Mouse (Mus musculus) gastrocnemius, postnatal 10 days (tissue): ENCODE measurements around the gene Kcnq5. TPM values are rescaled to one million over a fixed set of nuclear protein-coding genes. Genes with fewer than 3 reads are reported as not detected.
A peak's percentile ranks its signal among the peaks of the same experiment; 100 is the strongest.
"Not testable (repeated sequence)": the region's sequence is repeated elsewhere in the genome, so short reads cannot be mapped to it uniquely, and the experiment has no call there.

ENCODE experiments used
- DNase-seq: peaks from one replicate; pipeline ENCODE4 v3.0.0; 2021; ENCODE audit warnings: mixed read lengths
- total RNA-seq, 2 experiments: library from RNA; stranded (reverse); gene quantifications; 2 replicates each; pipeline ENCODE4 v1.2.3; 2021

Gene Kcnq5
- total RNA-seq, 2 experiments from 2014 or later: 4.0 to 5.4 TPM

DNA sequence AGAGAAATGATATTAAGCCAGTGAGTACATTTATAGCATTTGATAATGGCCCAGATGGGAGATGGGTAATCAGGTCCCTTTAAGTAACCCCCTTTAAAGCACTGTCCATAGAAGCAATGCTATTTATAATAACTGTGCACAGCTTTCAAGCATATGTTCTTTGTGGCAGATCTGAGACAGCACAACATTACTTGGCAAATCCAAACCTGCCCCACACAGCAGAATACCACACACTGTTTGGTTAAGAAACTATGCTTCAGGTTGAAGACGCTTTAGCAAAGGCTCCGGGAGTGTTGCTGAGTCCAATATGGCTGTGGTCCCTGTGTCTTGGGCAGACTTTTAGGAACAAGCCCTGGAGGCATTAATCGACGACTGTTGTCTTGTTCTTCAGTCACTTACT, 495.3 kb downstream of the Kcnq5 start:
- no peak for DNase-seq

DNA sequence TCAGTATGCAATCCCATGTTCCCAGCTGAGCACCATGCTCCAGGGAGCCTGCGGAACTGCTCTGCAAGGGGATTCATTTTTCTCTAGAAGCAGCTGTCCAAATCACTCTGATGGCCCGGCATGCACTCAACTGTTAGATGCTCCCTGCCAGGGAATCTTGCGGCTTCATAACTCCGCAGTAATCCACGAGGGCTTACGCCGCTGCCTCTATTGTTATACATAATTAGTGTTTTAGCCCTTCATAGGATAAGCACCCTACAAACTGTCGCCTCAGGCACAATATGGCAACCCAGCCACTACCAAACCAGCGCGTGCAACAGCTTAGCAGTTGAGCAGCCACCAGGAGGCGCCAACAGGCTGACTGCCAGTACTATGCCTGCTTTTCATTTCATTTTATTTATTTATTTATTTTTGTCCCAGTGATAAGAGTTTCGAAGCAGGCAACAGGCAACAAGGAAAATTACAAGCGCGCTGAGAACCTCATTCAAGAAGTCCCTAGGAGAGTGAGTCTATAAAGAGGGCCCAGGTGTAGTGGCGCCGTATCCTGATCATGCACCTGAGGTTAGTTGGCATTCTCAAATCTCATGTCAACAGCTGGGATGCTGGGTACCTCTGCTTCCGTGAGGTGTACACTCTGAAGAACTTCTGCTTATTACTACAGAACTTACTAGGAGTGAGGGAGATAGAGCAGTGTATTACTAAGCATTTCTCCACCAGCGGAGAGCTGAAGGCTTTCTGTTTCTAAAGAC, 500.6 kb downstream of the Kcnq5 start:
- peak; percentile 74 for DNase-seq

DNA sequence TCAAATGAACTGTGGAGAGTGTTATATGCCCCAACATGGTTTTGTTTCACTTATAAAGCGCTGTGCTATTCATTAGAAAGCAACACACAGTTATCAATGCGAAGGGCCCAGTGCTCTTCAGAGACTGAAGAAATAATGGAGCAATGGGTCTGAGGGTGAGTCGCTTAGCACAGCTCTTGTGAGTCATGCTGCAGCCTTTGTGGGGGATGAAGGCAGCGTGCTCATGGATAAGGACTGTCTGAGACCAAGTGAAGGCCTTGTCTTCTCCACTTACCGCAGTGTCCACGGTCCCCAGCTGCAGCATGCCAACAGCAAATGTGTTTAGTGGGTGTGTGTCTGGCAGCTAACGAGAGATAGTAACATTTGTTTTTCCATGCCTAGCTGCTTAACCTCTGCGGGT, 503.2 kb downstream of the Kcnq5 start:
- DNase-seq: no peak

DNA sequence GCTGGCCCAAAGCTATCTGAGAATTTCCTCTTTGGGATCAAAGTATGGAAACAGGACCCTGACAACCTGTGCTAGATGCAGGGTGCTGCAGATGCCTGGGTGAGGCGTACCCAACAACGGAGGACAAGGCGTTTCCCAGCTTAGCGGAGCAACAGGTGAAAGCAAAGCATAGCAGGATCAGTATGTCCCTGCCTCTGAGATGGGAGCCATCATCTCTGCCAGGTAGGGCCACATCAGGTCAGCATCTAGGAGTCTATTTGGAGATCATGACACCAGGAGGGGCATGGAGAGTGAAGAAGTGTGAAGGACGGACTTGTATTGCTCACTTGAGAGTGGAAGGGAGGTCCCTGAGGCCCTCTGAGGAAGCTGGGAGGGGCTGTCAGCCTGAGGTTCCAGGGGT, 505.8 kb downstream of the Kcnq5 start:
- DNase-seq: no peak

DNA sequence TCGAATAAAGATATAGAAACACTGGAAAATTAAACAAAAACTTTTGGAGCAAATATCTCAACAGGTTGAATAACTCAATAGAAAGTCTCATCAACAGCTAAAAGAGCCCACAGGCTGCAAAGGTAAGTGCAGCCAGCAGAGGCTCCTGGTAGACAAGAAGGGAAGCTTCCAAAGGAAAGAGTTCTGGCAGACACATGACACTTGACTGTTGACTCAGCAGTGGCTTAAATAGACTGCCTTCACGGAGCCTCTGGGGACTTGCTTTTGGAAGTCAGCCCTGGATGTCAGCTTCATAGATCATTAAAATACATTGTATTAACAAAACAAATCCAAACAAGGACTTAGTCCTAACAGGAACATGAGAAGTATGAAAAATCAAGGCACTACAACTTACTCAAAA, 513.5 kb downstream of the Kcnq5 start:
- peak; percentile 40 for DNase-seq

DNA sequence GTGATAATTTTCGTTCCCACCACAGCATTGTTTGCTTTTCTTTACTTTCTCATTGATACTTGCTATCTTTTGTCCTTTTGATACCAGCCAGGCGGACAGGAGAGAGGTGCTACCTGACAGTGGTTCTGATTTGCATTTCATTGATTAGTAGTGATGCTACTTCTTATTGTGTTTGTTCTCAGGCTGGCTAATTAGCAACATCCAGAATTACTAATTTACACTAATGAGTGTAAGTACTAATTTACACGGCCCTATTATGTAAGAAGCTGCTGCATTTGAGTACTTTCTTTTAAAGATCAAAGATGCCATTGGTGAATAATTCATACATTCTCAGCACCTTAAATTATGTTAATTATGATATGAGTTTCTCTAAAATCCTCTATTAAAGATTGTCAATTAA, 525.0 kb downstream of the Kcnq5 start:
- no peak for DNase-seq

DNA sequence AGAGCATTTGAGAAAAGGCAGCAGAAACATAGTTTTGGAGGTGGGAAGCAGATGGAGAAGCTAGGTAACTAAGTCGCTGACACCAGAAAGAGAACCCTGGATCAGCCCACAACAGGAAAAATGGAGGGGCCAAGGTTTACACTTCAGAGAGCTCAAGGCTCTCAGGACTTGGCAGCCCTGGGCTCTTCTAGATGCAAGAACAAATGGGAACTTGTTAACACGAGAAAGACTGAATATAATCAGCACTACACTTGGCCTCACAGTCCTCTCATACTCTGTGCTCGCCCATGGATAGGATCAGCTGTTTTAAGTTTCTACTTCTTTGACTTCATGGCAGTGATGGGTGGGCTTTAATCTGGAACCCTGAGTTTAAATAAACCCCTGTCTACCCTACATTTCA, 526.9 kb downstream of the Kcnq5 start:
- no peak for DNase-seq

DNA sequence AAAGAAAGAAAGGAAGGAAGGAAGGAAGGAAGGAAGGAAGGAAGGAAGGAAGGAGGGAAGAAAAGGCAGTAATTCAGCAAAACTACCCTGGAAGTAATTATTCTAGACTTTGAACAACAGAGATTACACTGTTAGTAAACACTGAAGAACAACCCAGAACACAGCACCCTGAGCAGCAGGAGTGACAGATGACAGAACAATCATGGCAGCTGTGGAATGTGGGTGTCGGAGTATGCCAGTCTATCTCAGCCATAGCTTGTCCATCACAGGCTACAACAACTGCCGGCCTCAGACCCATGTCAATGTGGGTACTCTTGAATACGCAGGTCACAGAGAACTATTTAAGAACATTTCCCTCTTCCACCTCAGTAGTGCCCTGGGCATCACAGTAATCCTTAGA, 530.1 kb downstream of the Kcnq5 start:
- no peak for DNase-seq

DNA sequence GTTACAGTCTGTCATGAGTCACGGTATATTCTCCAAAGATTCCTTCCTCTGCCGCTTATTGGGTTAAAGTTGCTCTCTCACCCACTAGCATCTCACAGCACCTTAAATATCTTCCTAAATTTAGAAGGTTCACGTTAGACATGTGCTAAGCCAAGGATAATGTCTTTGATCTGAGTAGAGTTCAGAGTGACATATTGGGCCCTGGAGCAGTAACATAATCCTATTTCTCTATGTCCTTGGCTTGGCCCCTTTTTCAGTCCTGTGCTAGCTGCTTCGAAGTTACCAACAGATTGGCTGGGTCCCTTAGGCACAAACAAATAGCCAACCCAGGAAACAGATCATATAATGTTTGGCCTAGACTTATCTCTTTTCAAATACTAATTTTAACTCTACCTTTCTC, 533.7 kb downstream of the Kcnq5 start:
- no peak for DNase-seq

DNA sequence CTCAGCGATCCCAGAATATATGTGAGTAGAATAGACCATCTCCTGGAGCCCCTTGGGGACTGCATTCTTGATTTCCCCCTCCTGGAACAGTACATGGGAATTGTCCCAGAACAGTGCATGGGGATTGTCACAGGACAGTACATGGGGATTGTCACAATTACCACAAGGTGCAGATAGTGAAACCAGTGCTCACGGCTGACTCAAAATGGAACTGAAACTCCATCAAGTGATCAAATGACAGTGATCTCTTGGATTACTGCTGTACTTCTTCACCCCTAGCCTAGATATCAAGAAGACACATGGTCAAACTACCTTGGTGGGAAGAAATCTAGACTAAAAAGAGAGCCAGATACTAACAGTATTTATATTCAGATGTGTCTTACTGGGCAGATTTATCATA, 536.1 kb downstream of the Kcnq5 start:
- no peak for DNase-seq

DNA sequence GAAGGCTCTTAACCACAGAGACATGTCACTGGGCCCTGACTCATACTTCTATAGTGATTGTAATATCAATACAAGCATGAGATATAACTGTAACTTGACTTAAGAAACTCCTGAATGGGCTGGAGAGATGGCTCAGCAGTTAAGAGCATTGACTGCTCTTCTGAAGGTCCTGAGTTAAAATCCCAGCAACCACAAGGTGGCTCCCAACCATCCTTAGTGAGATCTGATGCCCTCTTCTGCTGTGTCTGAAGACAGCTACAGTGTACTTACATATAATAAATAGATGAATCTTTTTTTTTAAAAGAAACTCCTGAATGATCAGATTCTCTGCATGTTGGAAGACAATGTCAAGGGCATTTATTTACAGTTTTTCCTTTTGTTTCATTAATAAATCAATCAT, 542.4 kb downstream of the Kcnq5 start:
- peak; percentile 7 for DNase-seq

DNA sequence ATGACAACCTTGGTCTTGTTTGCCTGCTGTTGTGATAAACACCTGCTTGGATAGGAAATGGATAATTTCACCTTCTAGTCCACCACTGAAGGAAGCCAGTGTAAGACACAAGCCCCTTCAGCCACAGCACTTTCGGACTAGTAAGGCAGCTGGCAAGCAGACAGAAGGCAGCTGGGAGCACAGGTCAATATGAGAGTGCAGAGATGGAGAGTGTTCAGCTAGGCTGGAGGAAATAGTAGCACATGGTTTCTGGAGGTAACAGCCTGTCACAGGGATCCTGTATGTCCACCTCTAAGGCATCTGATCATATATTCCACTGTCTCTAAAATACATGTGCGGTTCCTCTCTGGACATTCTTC, 549.6 kb downstream of the Kcnq5 start:
- DNase-seq: no peak

DNA sequence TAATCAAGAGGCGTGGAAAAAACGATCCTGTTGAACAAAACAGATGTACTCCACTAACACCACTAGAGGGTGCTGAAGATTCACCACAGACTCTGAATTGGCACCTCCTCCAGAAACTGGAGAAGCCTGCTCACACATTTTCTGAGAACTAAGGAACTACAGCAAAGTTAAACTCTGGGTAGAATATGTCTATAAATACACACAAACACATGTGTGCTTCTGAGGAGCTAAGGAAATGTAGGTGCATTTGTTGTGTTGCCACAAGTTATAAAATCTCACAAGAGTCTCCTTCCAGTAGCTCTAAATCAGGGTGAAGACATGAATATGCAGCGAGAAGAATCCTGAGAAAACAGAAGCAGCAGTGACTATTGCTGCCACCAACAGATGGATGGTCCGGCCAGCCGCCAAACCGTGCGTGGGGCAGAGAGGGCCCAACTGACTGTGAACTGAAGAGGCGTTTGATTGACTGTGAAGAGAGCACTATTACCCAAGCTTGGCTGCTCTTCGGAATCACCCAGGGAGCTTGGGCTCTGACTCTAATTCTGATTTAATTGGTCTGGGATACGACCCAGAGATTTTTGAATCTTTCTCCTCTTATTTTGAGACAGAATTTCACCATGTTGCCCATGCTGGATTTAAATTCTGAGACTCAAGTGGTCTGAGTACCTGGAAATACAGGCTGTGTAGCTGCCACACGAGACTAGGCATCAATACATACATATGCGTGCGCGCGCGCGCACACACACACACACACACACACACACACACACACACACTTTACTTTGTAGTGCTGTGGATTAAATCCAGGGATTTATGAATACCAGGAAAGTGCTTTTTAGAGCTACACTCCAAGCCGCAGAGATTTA, 550.2 kb downstream of the Kcnq5 start:
- peak; percentile 51 for DNase-seq

DNA sequence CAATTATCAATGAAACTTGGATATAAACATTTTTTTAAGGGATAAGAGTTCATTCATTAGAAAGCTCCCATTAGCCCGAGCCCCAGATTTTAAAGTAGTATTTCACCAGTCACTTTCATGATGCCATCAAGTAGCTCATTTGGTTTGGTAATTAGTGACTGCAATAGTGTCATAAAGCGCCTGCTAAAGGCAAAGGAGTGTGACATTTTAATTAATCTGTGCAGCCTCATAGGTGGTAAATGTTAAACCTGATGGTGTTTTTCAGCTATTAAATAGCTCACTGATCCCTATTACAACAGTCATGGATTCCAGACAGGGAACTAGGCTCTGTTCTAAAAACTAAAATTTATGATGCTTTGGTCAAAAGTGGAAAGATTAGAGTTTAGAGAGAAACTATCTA, 554.5 kb downstream of the Kcnq5 start:
- no peak for DNase-seq

DNA sequence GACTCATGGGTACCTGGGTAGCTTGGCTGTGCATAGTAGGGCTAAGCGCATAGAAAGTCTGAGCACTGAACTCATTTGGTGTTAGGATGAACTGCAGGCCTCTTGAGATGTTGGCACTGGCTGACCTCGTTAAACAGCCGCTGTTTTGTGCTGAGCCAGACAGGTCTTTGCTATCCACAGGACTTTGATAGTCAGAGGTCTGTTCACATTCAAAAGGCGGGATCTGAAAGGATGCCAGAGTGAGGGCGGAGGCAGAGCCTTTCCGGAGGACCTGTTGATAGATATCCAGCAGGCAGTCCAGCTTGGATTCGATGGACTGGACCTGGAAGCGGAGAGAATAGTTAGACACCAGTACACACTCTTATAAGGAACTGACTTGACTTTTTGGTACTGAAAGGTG, 558.9 kb downstream of the Kcnq5 start:
- DNase-seq: no peak

DNA sequence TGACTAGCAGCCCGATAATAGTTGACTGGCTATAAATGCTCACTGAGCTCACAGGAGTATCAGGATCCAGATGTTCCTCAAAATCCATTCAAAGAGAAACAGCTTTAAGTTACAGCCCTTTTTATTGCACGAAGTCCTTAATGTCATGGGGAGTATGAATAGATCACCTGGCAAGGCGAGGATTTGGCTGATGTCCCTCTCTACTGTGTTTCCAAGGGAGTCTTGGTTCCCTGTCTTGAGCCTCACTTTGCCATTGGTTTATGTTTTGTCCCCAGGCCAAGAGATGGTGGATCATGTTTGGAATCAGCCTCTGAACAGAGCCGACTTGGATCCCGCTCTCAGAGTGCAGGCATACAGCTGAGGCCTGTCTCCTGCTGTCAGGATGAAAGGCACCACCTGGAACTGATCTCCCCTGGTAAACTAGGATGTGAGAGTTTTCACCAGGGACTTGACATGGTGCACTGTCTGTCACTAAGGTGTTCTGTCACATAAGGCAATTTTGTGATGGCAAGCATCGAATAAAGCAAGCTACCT, 570.5 kb downstream of the Kcnq5 start:
- no peak for DNase-seq

DNA sequence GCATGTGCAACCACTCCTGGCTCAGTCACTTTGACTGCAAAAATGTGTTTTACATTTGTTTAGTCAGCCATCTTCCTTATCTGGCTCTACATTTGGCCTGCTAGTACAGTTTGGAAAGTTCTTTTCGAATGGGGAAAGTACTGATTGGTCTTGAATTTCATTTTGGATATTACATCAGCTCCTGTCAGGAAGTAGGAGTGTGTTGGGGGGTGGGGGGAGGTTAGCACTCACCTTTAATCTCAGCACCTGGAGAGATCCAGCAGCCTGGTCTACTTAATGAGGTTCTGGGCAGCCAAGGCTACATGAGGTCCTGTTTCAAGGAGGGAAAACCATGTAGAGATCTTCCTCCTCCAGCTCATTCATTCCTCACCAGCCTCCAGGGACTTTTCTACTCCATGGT, 578.5 kb downstream of the Kcnq5 start, which contains the start of gene Khdc1b:
Gene Khdc1b (plus strand): TSS at position 301 of the 400 bp plus-strand sequence.
- DNase-seq: no peak

DNA sequence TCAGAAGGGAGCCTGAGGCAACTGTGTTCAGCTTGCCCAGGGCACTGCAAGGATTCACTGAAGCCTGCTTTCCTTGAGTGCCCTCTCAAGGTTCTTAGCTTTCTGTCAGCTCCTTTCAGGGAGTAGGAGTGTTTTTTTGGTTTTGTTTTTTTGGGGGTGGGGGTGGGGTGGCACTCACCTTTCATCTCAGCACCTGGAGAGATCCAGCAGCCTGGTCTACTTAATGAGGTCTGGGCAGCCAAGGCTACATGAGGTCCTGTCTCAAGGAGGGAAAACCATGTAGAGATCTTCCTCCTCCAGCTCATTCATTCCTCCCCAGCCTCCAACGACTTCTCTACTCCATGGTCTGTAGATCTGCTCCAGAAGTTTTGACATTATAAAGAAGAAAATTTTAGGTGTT, 593.7 kb downstream of the Kcnq5 start, which contains the start of gene Khdc1c:
Gene Khdc1c (plus strand): TSS at position 301 of the 400 bp plus-strand sequence.
- DNase-seq: not testable (repeated sequence)

DNA sequence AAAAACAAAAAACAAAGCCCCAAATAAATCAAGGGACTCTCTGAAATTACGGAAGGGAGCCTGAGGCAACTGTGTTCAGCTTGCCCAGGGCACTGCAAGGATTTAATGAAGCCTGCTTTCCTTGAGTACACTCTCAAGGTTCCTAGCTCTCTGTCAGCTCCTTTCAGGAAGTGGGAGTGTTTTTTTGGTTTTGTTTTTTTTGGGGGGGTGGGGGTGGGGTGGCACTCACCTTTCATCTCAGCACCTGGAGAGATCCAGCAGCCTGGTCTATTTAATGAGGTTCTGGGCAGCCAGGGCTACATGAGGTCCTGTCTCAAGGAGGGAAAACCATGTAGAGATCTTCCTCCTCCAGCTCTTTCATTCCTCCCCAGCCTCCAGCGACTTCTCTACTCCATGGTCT, 612.4 kb downstream of the Kcnq5 start, which contains the start of gene Khdc1a:
Gene Khdc1a (plus strand): TSS at position 301 of the 400 bp plus-strand sequence.
- DNase-seq: no peak
